Mouse (Mus musculus) forebrain, embryonic 13.5 days (tissue): ENCODE measurements around the gene Fam173a. TPM values are rescaled to one million over a fixed set of nuclear protein-coding genes. Genes with fewer than 3 reads are reported as not detected.
A peak's percentile ranks its signal among the peaks of the same experiment; 100 is the strongest.
"Not testable (repeated sequence)": the region's sequence is repeated elsewhere in the genome, so short reads cannot be mapped to it uniquely, and the experiment has no call there.

Experiments used
- ATAC-seq: fragments of 200-750 bp; cut with Nextera tagmentation; 2 replicates; pipeline ENCODE4 v1.8.0; 2017
- H3K27ac ChIP-seq: fragments of 300-500 bp; sonication (generic); 2 replicates; pipeline ENCODE4 v1.5.1; 2015; ENCODE audit warnings: inconsistent platforms, mild to moderate bottlenecking, moderate library complexity
- H3K27me3 ChIP-seq: fragments of 300-500 bp; sonication (generic); 2 replicates; pipeline ENCODE4 v1.6.1; 2015; ENCODE audit warnings: mild to moderate bottlenecking, inconsistent platforms
- H3K36me3 ChIP-seq: fragments of 300-500 bp; sonication (generic); 2 replicates; pipeline ENCODE4 v1.6.1; 2015; ENCODE audit warnings: mild to moderate bottlenecking, inconsistent platforms; ENCODE audit not compliant: poor library complexity, severe bottlenecking
- H3K4me1 ChIP-seq: fragments of 300-500 bp; sonication (generic); 2 replicates; pipeline ENCODE4 v1.6.1; 2015; ENCODE audit warnings: inconsistent platforms
- H3K4me2 ChIP-seq: fragments of 300-500 bp; sonication (generic); 2 replicates; pipeline ENCODE4 v1.6.1; 2015; ENCODE audit warnings: inconsistent platforms, mild to moderate bottlenecking, moderate library complexity
- H3K4me3 ChIP-seq: fragments of 300-500 bp; sonication (generic); 2 replicates; pipeline ENCODE4 v1.5.1; 2015; ENCODE audit warnings: mild to moderate bottlenecking, inconsistent platforms
- H3K9ac ChIP-seq: fragments of 300-500 bp; sonication (generic); 2 replicates; pipeline ENCODE4 v1.6.1; 2015; ENCODE audit warnings: mild to moderate bottlenecking, inconsistent platforms
- H3K9me3 ChIP-seq: fragments of 300-500 bp; sonication (generic); replicated peaks from 2 replicates; pipeline ENCODE4 v1.6.1; 2016; ENCODE audit warnings: inconsistent platforms
- WGBS: fragments of 180-500 bp; shearing (Covaris S2); methylation state at CpG from one replicate; pipeline ENCODE4 v1.1.7; 2015; 5-methylcytosine and 5-hydroxymethylcytosine counted together
- polyA plus RNA-seq: library from polyadenylated mRNA; unstranded; fragments of >200 nt; fragmentation: Nextera tagmentation; extraction: Ambion mirVana; gene quantifications from 2 replicates; pipeline ENCODE4 v1.2.1, GENCODE M21; 2015

Fam173a gene
- polyA plus RNA-seq, 1 experiment from 2014 or later = 75.5 TPM

DNA sequence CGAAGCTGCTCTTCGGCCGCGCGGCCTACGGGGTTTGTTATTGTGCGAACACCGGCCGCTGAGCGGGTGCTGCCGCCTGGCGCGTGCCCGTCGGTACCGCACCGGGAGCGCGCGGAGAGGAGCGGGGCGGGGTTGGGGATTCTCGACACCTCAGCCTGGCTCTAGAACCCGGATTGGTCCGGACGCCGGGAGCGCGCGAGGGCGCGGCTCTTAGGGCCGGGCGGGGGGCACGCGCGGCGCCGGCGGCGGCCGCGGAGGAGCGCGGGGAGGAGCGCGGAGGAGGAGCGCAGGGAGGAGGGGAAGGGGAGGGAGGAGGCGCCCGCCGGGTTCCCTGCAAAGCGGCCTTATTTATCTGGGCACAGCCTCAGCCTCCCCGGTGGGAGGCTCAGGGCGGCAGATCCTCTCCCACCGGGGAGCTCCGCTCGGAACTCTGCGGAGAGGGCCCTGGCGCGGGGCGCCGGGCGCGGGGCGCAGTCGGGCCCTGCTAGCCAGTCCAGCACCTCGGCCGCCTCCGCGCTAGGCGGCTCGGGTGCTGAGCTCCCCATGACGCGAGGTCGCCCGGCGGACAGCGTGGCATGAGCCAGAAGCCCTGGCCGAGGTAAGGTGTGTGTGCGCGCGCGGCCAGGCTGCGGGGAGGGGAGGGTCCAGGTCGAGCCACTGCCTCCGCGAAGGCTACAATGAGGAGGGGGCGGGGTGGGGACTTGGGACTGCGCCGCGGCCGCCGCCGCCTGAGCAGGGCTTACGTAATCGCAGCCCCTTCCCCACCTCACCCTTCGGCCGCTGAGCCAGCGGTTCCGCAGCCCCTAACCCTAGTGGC, 16.3 kb upstream of the Fam173a start, which contains the start of gene Fbxl16:
Fbxl16 (plus strand) TSS at position 297 of the 817 bp plus-strand sequence.
- Histone ChIP-seq H3K4me3 (peak within 1 kb of the TSS; percentile 70), H3K9ac (peak within 1 kb of the TSS; percentile 89), H3K9me3 (no peaks in the 10 kb centered on the region), H3K4me1 (peaks cover 41% of the 10 kb centered on the region), H3K36me3 (no peaks in the 10 kb centered on the region), H3K4me2 (peak within 1 kb of the TSS; percentile 91), H3K27ac (peak within 1 kb of the TSS; percentile 95), H3K27me3 (peaks cover 3% of the 10 kb centered on the region; the same call in 1 of the 2 replicates)
- under 1% methylated on average over 89 of the region's 100 CpGs for WGBS
- peak; percentile 84 for ATAC-seq

DNA sequence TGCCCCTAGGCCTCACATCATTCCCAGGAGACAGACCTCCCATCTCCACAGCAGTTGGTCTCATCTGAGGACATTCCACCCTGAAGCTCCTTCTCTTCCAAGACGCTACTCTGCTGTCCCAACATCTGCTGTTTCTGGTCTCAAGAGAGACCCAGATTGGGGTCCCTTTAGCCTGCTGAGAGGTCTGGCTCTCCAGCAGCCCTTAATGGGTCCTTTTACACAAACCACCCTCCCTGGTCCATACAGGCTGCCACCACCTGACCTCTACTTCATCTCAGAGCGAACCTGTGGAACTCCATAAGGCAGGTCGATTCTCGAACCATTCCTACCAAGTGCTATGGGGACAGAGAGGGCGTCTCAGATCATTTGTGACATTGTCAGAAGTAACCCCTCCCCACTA, 15.3 kb upstream of the Fam173a start:
- WGBS = 39% methylated on average over 5 of the region's 5 CpGs
- H3K27ac ChIP-seq = peak overlapping the region; percentile 95
- peaks cover 3% of the 10 kb centered on the region; the same call in 1 of the 2 replicates for H3K27me3 ChIP-seq
- peaks cover 45% of the 10 kb centered on the region for H3K4me1 ChIP-seq
- peak overlapping the region; percentile 70 for H3K4me3 ChIP-seq
- peak overlapping the region; percentile 89; the same call in 1 of the 2 replicates for H3K9ac ChIP-seq
- no peaks in the 10 kb centered on the region for H3K9me3 ChIP-seq
- no peak for ATAC-seq
- H3K4me2 ChIP-seq = peak overlapping the region; percentile 91
- H3K36me3 ChIP-seq = no peaks in the 10 kb centered on the region

DNA sequence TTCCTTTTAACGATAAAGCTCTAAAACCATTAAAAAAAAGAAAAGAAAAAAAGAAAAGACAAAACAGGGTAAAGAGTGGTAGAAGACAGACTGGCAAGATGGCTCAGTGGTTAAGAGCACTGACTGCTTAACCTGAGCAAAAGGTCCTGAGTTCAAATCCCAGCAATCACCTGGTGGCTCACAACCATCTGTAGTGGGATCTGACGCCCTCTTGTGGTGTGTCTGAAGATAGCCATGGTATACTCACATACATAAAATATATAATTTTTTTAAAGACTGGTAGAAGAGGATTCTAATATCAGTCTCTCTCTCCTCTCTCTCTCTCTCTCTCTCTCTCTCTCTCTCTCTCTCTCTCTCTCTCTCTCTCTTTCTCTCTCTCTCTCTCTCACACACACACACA, 14.8 kb upstream of the Fam173a start:
- H3K36me3 ChIP-seq, H3K4me3 ChIP-seq, H3K9ac ChIP-seq, ATAC-seq, H3K27me3 ChIP-seq, H3K27ac ChIP-seq, H3K9me3 ChIP-seq, H3K4me2 ChIP-seq: not testable (repeated sequence)
- 38% methylated on average over 2 of the region's 2 CpGs for WGBS
- H3K4me1 ChIP-seq = peaks cover 46% of the 10 kb centered on the region

DNA sequence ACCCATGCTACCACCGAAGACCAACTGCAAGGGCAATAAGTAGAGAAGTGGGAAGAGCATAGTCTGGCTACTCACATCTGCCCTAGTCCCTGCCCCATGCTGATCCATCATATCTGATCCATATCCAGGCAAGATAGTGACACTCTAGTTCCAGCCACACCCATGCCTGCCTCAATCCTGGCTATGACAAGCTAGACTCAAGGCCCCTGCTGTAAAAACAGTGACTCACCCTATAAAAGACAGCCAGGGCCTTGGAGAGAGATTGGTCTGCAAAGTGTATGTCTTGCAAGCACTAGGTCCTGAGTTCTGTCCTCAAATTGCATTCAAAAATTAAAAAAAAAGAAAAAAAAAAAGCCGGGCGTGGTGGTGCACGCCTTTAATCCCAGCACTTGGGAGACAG, 13.8 kb upstream of the Fam173a start:
- Histone ChIP-seq H3K4me2 (no peak overlapping the region), H3K27ac (no peak overlapping the region), H3K9me3 (no peaks in the 10 kb centered on the region), H3K4me1 (peaks cover 52% of the 10 kb centered on the region), H3K9ac (no peak overlapping the region), H3K27me3 (no peaks in the 10 kb centered on the region), H3K4me3 (no peak overlapping the region), H3K36me3 (no peaks in the 10 kb centered on the region)
- WGBS = 91% methylated on average over 4 of the region's 4 CpGs
- ATAC-seq = no peak

DNA sequence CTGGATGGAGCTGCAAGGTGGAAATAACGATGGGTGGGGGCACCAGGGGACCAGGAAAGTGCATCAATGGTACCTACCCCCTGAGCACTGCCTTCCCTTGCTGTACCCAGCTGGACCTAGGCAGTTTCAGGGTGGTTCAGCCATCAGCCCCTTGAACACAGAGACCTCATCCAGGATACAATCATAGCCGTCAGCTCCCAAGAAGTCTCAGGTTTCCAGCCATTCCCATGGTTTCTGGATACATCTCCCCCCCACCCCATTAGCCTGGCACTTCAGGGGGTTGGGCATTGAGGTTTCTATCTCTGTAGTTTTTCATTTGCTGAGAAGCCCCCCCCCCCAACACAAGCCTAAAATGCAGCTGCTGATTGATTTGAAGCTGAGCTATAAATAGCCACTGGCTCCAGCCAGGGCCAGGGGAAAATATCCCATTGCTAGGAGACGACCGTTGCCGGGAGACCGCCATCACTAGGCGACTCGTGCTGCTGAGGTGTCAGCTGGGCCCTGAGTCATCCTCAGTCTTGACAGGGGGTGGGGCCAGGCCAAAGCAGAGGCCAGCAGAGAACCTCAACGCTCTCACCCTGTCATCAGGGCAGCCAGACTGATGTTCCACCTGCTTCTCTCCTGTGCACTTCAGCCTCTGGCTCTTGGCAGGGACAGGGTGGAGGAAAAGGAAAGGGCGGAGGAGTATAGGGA, 10.3 kb upstream of the Fam173a start:
- H3K4me3 ChIP-seq = peak overlapping the region; percentile 14; the same call in 1 of the 2 replicates
- peak; percentile 93 for ATAC-seq
- H3K4me2 ChIP-seq = peak overlapping the region; percentile 42
- H3K4me1 ChIP-seq = peaks cover 26% of the 10 kb centered on the region
- H3K9ac ChIP-seq = peak overlapping the region; percentile 57
- H3K27me3 ChIP-seq = no peaks in the 10 kb centered on the region
- H3K27ac ChIP-seq = peak overlapping the region; percentile 91
- H3K9me3 ChIP-seq = no peaks in the 10 kb centered on the region
- WGBS = 9% methylated on average over 10 of the region's 10 CpGs
- H3K36me3 ChIP-seq = no peaks in the 10 kb centered on the region

DNA sequence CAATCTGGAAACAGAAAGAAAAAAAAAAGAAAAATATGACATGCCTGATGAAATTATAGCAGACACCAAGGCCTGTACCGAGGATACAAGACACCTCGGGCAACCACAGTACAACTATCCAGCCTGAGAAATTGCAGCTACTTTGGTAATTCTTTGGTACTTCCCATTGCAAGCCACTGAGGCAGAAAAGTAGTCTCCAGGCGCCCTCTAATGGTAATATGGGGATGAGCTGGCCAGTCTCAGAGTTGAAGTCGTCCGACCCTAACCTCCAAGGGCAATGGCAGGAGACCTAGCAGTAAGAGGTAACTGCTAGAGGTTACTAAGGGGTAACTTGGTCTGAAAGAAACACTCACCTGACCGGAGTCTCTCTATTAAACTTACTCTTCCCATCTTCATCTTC, 8.3 kb upstream of the Fam173a start:
- H3K4me2 ChIP-seq = no peak overlapping the region
- WGBS = 8% methylated on average over 6 of the region's 6 CpGs
- H3K4me3 ChIP-seq = no peak overlapping the region
- 0 out of 2 replicates have a peak, but pooled peaks have one; percentile 6 for ATAC-seq
- H3K9ac ChIP-seq = no peak overlapping the region
- H3K4me1 ChIP-seq = peaks cover 40% of the 10 kb centered on the region
- H3K27me3 ChIP-seq = no peaks in the 10 kb centered on the region
- H3K27ac ChIP-seq = no peak overlapping the region
- no peaks in the 10 kb centered on the region for H3K36me3 ChIP-seq
- H3K9me3 ChIP-seq = no peaks in the 10 kb centered on the region

DNA sequence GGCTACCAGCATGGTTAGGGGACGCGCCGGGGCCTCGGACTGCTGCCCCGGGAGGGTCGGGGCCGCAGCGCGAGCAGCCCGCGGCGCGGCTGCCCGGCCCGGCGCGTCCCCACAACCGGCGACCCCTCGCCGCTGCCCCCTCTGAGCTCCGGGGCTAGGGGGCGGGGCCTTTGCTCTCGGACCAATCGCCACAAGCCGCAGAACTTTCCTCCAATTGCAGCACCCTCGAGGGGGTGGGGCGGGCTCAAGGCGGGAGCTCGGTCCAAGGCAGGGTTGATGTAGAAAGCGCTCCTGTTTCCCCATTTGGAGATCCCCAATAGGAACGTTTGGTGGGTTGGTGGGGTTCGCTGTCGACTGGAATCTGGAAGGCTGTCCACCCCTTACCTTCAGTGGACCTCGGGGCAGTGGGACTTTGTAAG, 4.3 kb upstream of the Fam173a start, which contains the start of gene Metrn:
Metrn (minus strand) TSS at position 186 of the 419 bp plus-strand sequence.
- Histone ChIP-seq H3K36me3 (no peaks in the 10 kb centered on the region), H3K4me1 (peaks cover 55% of the 10 kb centered on the region), H3K9ac (peak within 1 kb of the TSS; percentile 75), H3K4me3 (peak within 1 kb of the TSS; percentile 74), H3K27me3 (no peaks in the 10 kb centered on the region), H3K4me2 (peak within 1 kb of the TSS; percentile 94), H3K27ac (peak within 1 kb of the TSS; percentile 68), H3K9me3 (no peaks in the 10 kb centered on the region)
- ATAC-seq = peak; percentile 67
- whole genome bisulfite sequencing = 1% methylated on average over 32 of the region's 35 CpGs

DNA sequence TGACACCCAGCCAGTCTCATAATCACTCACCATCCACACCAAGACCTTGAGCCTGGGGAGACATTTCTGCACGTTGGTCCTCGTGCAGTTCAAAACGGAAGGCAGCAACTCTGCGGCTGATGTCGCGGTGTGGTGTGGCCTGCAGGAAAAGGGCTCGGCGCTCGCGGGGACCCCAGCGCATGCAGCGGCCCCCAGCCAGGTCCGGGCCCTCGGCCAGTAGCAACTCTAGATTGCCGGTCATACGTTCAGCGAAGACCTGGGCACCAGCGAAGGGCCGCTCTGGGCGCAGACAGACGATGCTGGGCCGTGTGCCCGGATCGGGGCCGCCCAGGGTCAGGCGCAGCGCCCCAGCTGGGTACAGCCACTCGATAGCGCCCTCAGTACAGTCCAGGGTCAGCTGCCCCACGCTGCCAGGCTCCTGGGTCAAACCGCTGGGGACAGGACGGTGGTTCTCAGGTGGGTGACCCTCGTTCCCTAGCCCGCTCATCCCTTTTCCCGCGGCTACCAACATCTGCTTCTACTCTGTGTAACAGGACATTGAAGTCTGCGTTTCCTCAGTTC, 3.6 kb upstream of the Fam173a start:
- 1% methylated on average over 37 of the region's 37 CpGs for WGBS
- ATAC-seq = no peak
- H3K27ac ChIP-seq = peak overlapping the region; percentile 68

DNA sequence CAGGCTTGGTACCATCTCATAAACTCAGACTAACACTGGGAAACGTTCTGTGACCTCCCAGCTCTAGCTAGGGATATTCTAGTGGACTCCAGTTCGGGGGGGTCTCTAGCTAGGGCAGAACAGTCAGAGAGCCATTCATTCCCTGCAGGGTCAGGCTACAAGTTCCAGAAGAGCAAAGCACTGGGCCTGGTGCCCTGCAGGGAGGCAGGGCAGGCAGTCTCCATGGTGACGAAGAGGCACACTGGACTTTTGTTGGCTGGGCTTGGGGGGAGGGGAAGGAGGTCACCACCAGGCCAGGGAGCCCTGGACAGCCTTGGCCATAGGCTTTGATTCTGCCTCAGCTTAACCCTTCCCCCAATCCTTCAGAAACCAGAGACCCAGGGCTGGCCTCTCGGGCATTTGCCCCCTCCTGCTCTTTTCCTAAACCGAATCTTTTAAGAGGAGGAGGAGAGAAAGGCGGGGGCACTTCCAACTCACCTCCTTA, 3.0 kb upstream of the Fam173a start, which contains the start of gene AC134908.4:
AC134908.4 (minus strand) TSS at position 51 of the 484 bp plus-strand sequence.
- Histone ChIP-seq H3K9me3 (no peaks in the 10 kb centered on the region), H3K4me3 (peak within 1 kb of the TSS; percentile 74), H3K27ac (peak within 1 kb of the TSS; percentile 94), H3K4me2 (peak within 1 kb of the TSS; percentile 94), H3K9ac (peak within 1 kb of the TSS; percentile 75), H3K27me3 (no peaks in the 10 kb centered on the region), H3K4me1 (peaks cover 67% of the 10 kb centered on the region), H3K36me3 (0 out of 2 replicates have a peak, but pooled peaks cover under 1% of the 10 kb centered on the region)
- no peak for ATAC-seq
- 5% methylated on average over 6 of the region's 6 CpGs for WGBS

More for the DNA sequence above, 3.6 kb upstream of the Fam173a start:
- Histone ChIP-seq H3K9me3 (no peaks in the 10 kb centered on the region), H3K4me2 (peak overlapping the region; percentile 94), H3K27me3 (no peaks in the 10 kb centered on the region), H3K9ac (peak overlapping the region; percentile 75), H3K4me3 (peak overlapping the region; percentile 74), H3K4me1 (peaks cover 61% of the 10 kb centered on the region), H3K36me3 (no peaks in the 10 kb centered on the region)

DNA sequence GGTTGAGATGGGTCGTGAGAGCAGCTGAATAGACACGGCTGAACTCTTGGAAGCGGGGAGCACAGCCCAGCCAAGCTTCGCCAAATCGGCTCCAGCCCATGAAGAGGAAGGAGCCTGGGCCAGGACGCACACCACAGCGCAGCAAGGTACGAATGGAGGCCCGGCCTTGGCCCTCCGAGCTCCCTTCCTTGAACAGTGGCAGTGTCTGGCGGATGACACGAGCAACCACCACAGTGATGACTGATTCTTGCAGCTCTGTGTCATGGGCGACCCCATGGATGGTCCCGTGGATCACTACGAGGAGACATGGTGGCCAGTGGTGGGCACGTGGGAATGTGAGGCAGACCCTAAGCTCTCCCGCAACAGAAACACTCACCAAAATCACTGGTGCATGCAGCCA, 2.3 kb upstream of the Fam173a start:
- Histone ChIP-seq H3K4me3 (peak overlapping the region; percentile 74), H3K9ac (peak overlapping the region; percentile 75), H3K4me1 (peaks cover 70% of the 10 kb centered on the region), H3K27me3 (no peaks in the 10 kb centered on the region), H3K9me3 (no peaks in the 10 kb centered on the region), H3K4me2 (peak overlapping the region; percentile 94), H3K27ac (peak overlapping the region; percentile 94), H3K36me3 (0 out of 2 replicates have a peak, but pooled peaks cover 5% of the 10 kb centered on the region)
- WGBS = 50% methylated on average over 17 of the region's 17 CpGs
- ATAC-seq = no peak

DNA sequence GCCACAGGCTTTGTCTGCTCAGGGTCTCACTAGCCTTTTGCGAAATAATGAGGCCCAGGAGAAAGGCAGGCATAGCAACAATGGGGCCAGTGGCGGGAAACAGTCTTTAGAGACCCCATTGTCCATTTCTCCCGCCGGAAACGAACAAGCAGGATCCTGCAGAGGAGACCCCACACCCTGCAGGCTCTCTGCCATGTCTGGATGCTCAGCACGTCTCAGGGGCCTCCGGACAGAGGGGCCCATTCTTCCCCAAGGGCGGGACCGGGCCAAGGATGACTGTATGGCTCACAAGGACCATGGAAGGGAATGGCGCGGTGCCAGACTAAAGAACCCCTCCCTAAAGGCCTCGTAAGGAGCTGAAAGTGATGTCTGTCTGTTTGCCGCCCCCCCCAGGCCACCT, 1.5 kb upstream of the Fam173a start:
- 7% methylated on average over 13 of the region's 13 CpGs for WGBS
- Histone ChIP-seq H3K4me1 (peaks cover 70% of the 10 kb centered on the region), H3K4me3 (peak overlapping the region; percentile 74; the same call in 1 of the 2 replicates), H3K4me2 (peak overlapping the region; percentile 94), H3K27ac (peak overlapping the region; percentile 94), H3K27me3 (no peaks in the 10 kb centered on the region), H3K9ac (peak overlapping the region; percentile 75), H3K36me3 (peaks cover 12% of the 10 kb centered on the region), H3K9me3 (no peaks in the 10 kb centered on the region)
- ATAC-seq = no peak
